32 mouse cellular contexts compared by ENCODE assay signal in the genomic region with DNA sequence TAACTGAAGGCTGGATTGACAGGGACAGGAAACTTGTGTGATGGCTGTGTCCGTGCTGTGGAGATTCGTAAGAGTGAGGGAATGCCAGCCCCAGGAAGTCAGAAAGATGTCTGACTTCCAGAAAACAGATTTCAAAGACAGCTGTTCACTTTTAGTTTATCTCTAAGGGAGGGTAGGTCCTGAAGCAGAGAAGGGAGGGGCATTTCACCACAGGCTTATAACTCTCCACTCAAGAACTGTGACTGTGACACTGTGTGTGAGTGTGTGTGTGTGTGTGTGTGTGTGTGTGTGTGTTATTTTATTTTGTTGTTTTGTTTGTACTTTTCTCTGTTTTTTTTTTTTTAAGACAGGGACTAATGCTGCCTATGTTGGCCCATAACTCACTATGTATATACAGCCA.
DNase-seq lines count a peak whose midpoint lies in the region; ATAC-seq and TF ChIP-seq lines count a peak whose summit lies in the region.
"Had no signal": no experiment of that assay in that cellular context is flagged by ENCODE, and none has a peak within 500 bp of the region (broad histone marks: within the 10 kb centered on the region; RNA-seq: fewer than 3 reads in every experiment).

No protein-coding gene starts in this region.

- WGBS in heart, embryonic 10.5 days = 26% methylated on average over 2 of the region's 2 CpGs
- 21% methylated on average over 2 of the region's 2 CpGs for WGBS in heart, embryonic 16.5 days
- 13% methylated on average over 2 of the region's 2 CpGs for WGBS in lung, postnatal 0 days

- peaks cover 13% of the 10 kb centered on the region for H3K4me1 ChIP-seq in heart, embryonic 10.5 days
- peaks cover 4% of the 10 kb centered on the region; the same call in 1 of the 2 replicates for H3K4me1 ChIP-seq in heart, embryonic 16.5 days (ENCODE audit: control insufficient read depth, insufficient read depth, low read length)
- peaks cover 6% of the 10 kb centered on the region; the same call in 1 of the 2 replicates for H3K4me1 ChIP-seq in lung, postnatal 0 days (ENCODE audit: insufficient read depth, low read depth, low read length)
- H3K4me1 ChIP-seq: embryonic facial prominence, embryonic 12.5 days; hindbrain, embryonic 15.5 days; liver, embryonic 15.5 days; midbrain, embryonic 12.5 days; neural tube, embryonic 12.5 days had no signal

- no peak overlapping the region for H3K4me3 ChIP-seq in heart, embryonic 10.5 days
- no peak overlapping the region for H3K4me3 ChIP-seq in heart, embryonic 16.5 days (ENCODE audit: low read length)
- no peak overlapping the region for H3K4me3 ChIP-seq in lung, postnatal 0 days (ENCODE audit: low read depth, low read length)
- H3K4me3 ChIP-seq: embryonic facial prominence, embryonic 12.5 days; erythroblast, embryonic 14.5 days; gastrocnemius, adult 2 months; heart, embryonic 15.5 days; hindbrain, embryonic 15.5 days; kidney, embryonic 15.5 days; left cerebral cortex, adult 2 months; liver, embryonic 15.5 days; midbrain, embryonic 12.5 days; myocyte; neural tube, embryonic 12.5 days had no signal

- TF ChIP-seq EP300 in lung, postnatal 0 days (IDR thresholded peaks at IDR 0.05) = no peak

- TF ChIP-seq CTCF in lung, postnatal 0 days (IDR thresholded peaks at IDR 0.05) = no peak

- no peak for ATAC-seq in heart, embryonic 16.5 days (replicated peaks; ENCODE audit: extremely low read depth, insufficient read depth, low FRiP score)
- peak; percentile 28; the same call in 1 of the 2 replicates for ATAC-seq in lung, postnatal 0 days
- ATAC-seq in megakaryocyte-erythroid progenitor cell, adult 5-6 weeks (replicated peaks; ENCODE audit: low FRiP score, low TSS enrichment, poor library complexity, severe bottlenecking) = 0 out of 2 replicates have a peak, but pooled peaks have one; percentile 31
- ATAC-seq: forebrain, embryonic 16.5 days; inflammation-experienced regulatory T-cells, adult 6 months had no signal

- peaks cover 2% of the 10 kb centered on the region; the same call in 1 of the 2 replicates for H3K36me3 ChIP-seq in heart, embryonic 10.5 days
- no peaks in the 10 kb centered on the region for H3K36me3 ChIP-seq in heart, embryonic 16.5 days (ENCODE audit: control insufficient read depth, insufficient read depth)
- no peaks in the 10 kb centered on the region for H3K36me3 ChIP-seq in lung, postnatal 0 days (ENCODE audit: insufficient read depth, low read length)
- H3K36me3 ChIP-seq: embryonic facial prominence, embryonic 12.5 days; G1E; heart, embryonic 15.5 days; hindbrain, embryonic 15.5 days; kidney, embryonic 15.5 days; liver, embryonic 15.5 days; midbrain, embryonic 12.5 days; neural tube, embryonic 12.5 days had no signal

- no peak overlapping the region for H3K4me2 ChIP-seq in heart, embryonic 16.5 days (ENCODE audit: low read depth, low read length)
- no peak overlapping the region for H3K4me2 ChIP-seq in lung, postnatal 0 days (replicated peaks; ENCODE audit: low read depth, low read length)
- H3K4me2 ChIP-seq: embryonic facial prominence, embryonic 12.5 days; heart, embryonic 15.5 days; hindbrain, embryonic 15.5 days; kidney, embryonic 15.5 days; liver, embryonic 15.5 days; midbrain, embryonic 12.5 days; neural tube, embryonic 12.5 days had no signal

- H3K27ac ChIP-seq in heart, embryonic 10.5 days = 0 out of 2 replicates have a peak overlapping the region, but pooled peaks have one; percentile 38
- H3K27ac ChIP-seq in heart, embryonic 16.5 days (ENCODE audit: low read length) = peak overlapping the region; percentile 66; the same call in 1 of the 2 replicates
- H3K27ac ChIP-seq in lung, postnatal 0 days (ENCODE audit: low read length) = no peak overlapping the region
- H3K27ac ChIP-seq: embryonic facial prominence, embryonic 12.5 days; gastrocnemius, adult 2 months; heart, embryonic 15.5 days; hindbrain, embryonic 15.5 days; kidney, embryonic 15.5 days; left cerebral cortex, adult 2 months; liver, embryonic 15.5 days; midbrain, embryonic 12.5 days; neural tube, embryonic 12.5 days; stomach, postnatal 0 days had no signal

- no peak for DNase-seq in heart, embryonic 10.5 days (ENCODE audit: low spot score)
- DNase-seq in heart, adult 18-20 months = no peak
- no peak for DNase-seq in heart, adult 11 months
- peak; percentile 29 for DNase-seq in lung, postnatal 0 days (ENCODE audit: low spot score)
- DNase-seq in lung, postnatal 36 days = no peak
- DNase-seq in kidney, adult 8-10 months = no peak
- DNase-seq: adrenal gland, adult 8-10 months; cerebellum, adult 2 months; cerebellum, postnatal 14 days; gastrocnemius, adult 2 months; gastrocnemius, postnatal 36 days; kidney, adult 11 months; kidney, postnatal 25 days; right cerebral cortex, adult 18-20 months; thymus, adult 18-20 months; thymus, postnatal 25 days had no signal

- no peaks in the 10 kb centered on the region for H3K9me3 ChIP-seq in heart, embryonic 10.5 days
- H3K9me3 ChIP-seq in heart, embryonic 16.5 days (replicated peaks; ENCODE audit: control insufficient read depth, low read length) = no peaks in the 10 kb centered on the region
- no peaks in the 10 kb centered on the region for H3K9me3 ChIP-seq in lung, postnatal 0 days (ENCODE audit: low read length)
- H3K9me3 ChIP-seq: embryonic facial prominence, embryonic 12.5 days; heart, embryonic 15.5 days; hindbrain, embryonic 15.5 days; kidney, embryonic 15.5 days; liver, embryonic 15.5 days; midbrain, embryonic 12.5 days; neural tube, embryonic 12.5 days had no signal

- no peaks in the 10 kb centered on the region for H3K27me3 ChIP-seq in heart, embryonic 10.5 days (ENCODE audit: insufficient read depth, poor library complexity, severe bottlenecking)
- no peaks in the 10 kb centered on the region for H3K27me3 ChIP-seq in heart, embryonic 16.5 days (ENCODE audit: control insufficient read depth, insufficient read depth, low read length)
- no peaks in the 10 kb centered on the region for H3K27me3 ChIP-seq in lung, postnatal 0 days (replicated peaks; ENCODE audit: insufficient read depth, low read length)
- H3K27me3 ChIP-seq: embryonic facial prominence, embryonic 12.5 days; heart, embryonic 15.5 days; hindbrain, embryonic 15.5 days; kidney, embryonic 15.5 days; liver, embryonic 15.5 days; midbrain, embryonic 12.5 days; neural tube, embryonic 12.5 days had no signal

- no peak overlapping the region for H3K9ac ChIP-seq in heart, embryonic 16.5 days (ENCODE audit: low read length)
- no peak overlapping the region for H3K9ac ChIP-seq in lung, postnatal 0 days (replicated peaks; ENCODE audit: low read depth)
- H3K9ac ChIP-seq: embryonic facial prominence, embryonic 12.5 days; heart, embryonic 15.5 days; hindbrain, embryonic 15.5 days; kidney, embryonic 15.5 days; liver, embryonic 15.5 days; midbrain, embryonic 12.5 days; neural tube, embryonic 12.5 days had no signal
